ENCODE assay signal across 34 mouse cellular contexts in genomic region chr5:25738448-25738847, GRCm38 (mm10). TPM values are rescaled to one million over a fixed set of nuclear protein-coding genes. Genes with fewer than 3 reads are reported as not detected.
A peak's percentile ranks its signal among the peaks of the same experiment; 100 is the strongest.
DNase-seq lines count a peak whose midpoint lies in the region; ATAC-seq and TF ChIP-seq lines count a peak whose summit lies in the region.
"Had no signal": no experiment of that assay in that cellular context is flagged by ENCODE, and none has a peak within 500 bp of the region (broad histone marks: within the 10 kb centered on the region; RNA-seq: fewer than 3 reads in every experiment).

No protein-coding gene starts in this region.

- no peaks in the 10 kb centered on the region for H3K9me3 ChIP-seq in midbrain, embryonic 12.5 days
- no peaks in the 10 kb centered on the region for H3K9me3 ChIP-seq in midbrain, embryonic 14.5 days (ENCODE audit: control insufficient read depth, low read length)
- H3K9me3 ChIP-seq in forebrain, embryonic 15.5 days: no peaks in the 10 kb centered on the region
- H3K9me3 ChIP-seq: embryonic facial prominence, embryonic 13.5 days; heart, embryonic 13.5 days; hindbrain, embryonic 15.5 days; kidney, embryonic 15.5 days; limb, embryonic 13.5 days; megakaryocyte, embryonic 14.5 days; midbrain, embryonic 13.5 days; stomach, embryonic 15.5 days had no signal

- H3K27ac ChIP-seq in midbrain, embryonic 12.5 days (replicated peaks): no peak overlapping the region
- H3K27ac ChIP-seq in midbrain, embryonic 14.5 days (replicated peaks; ENCODE audit: low read depth, low read length): no peak overlapping the region
- 0 out of 2 replicates have a peak overlapping the region, but pooled peaks have one; percentile 8 for H3K27ac ChIP-seq in forebrain, embryonic 15.5 days (replicated peaks)
- H3K27ac ChIP-seq: embryonic facial prominence, embryonic 13.5 days; gastrocnemius, adult 2 months; heart, adult 2 months; heart, embryonic 13.5 days; hindbrain, embryonic 15.5 days; kidney, embryonic 15.5 days; layer of hippocampus, adult 2 months; left cerebral cortex, adult 2 months; limb, embryonic 13.5 days; midbrain, embryonic 13.5 days; stomach, embryonic 15.5 days had no signal

- H3K4me2 ChIP-seq in midbrain, embryonic 12.5 days (replicated peaks): no peak overlapping the region
- no peak overlapping the region for H3K4me2 ChIP-seq in midbrain, embryonic 14.5 days (ENCODE audit: low read length)
- H3K4me2 ChIP-seq in forebrain, embryonic 15.5 days (replicated peaks): no peak overlapping the region
- H3K4me2 ChIP-seq: embryonic facial prominence, embryonic 13.5 days; heart, embryonic 13.5 days; hindbrain, embryonic 15.5 days; kidney, embryonic 15.5 days; limb, embryonic 13.5 days; liver, embryonic 11.5 days; midbrain, embryonic 13.5 days; stomach, embryonic 15.5 days had no signal

- CTCF ChIA-PET in Patski (lab: Charles Lee): interaction anchor here (1.4 to 1.5 kb wide), 2 partner anchors 11 to 65 kb away, joined by 3 read pairs; no protein-coding TSS in a partner anchor

- 71% methylated on average over 3 of the region's 3 CpGs for WGBS in midbrain, embryonic 12.5 days
- 73% methylated on average over 3 of the region's 3 CpGs for WGBS in midbrain, embryonic 14.5 days
- WGBS in forebrain, embryonic 15.5 days: 13% methylated on average over 3 of the region's 3 CpGs

- H3K36me3 ChIP-seq in midbrain, embryonic 12.5 days: no peaks in the 10 kb centered on the region
- H3K36me3 ChIP-seq in midbrain, embryonic 14.5 days (ENCODE audit: control insufficient read depth, insufficient read depth, low read length): no peaks in the 10 kb centered on the region
- no peaks in the 10 kb centered on the region for H3K36me3 ChIP-seq in forebrain, embryonic 15.5 days
- H3K36me3 ChIP-seq: embryonic facial prominence, embryonic 13.5 days; heart, embryonic 13.5 days; hindbrain, embryonic 15.5 days; kidney, embryonic 15.5 days; limb, embryonic 13.5 days; midbrain, embryonic 13.5 days; stomach, embryonic 15.5 days had no signal

- no peak overlapping the region for H3K4me3 ChIP-seq in midbrain, embryonic 12.5 days
- H3K4me3 ChIP-seq in midbrain, embryonic 14.5 days (replicated peaks; ENCODE audit: low read depth, low read length): no peak overlapping the region
- H3K4me3 ChIP-seq in forebrain, embryonic 15.5 days: no peak overlapping the region
- H3K4me3 ChIP-seq: embryonic facial prominence, embryonic 13.5 days; erythroblast, embryonic 14.5 days; gastrocnemius, adult 2 months; heart, adult 2 months; heart, embryonic 13.5 days; hindbrain, embryonic 15.5 days; kidney, embryonic 15.5 days; layer of hippocampus, adult 2 months; left cerebral cortex, adult 2 months; limb, embryonic 13.5 days; megakaryocyte, embryonic 14.5 days; midbrain, embryonic 13.5 days; stomach, embryonic 15.5 days had no signal

- intact Hi-C loops in gastrocnemius, postnatal 36 days (cut with DNase I): no loop called here

- no peak for TF ChIP-seq CTCF in Patski (IDR thresholded peaks at IDR 0.05)

- no peak overlapping the region for H3K9ac ChIP-seq in midbrain, embryonic 12.5 days (replicated peaks)
- no peak overlapping the region for H3K9ac ChIP-seq in midbrain, embryonic 14.5 days (replicated peaks; ENCODE audit: low read length)
- no peak overlapping the region for H3K9ac ChIP-seq in forebrain, embryonic 15.5 days (replicated peaks)
- H3K9ac ChIP-seq: embryonic facial prominence, embryonic 13.5 days; heart, embryonic 13.5 days; hindbrain, embryonic 15.5 days; kidney, embryonic 15.5 days; limb, embryonic 13.5 days; midbrain, embryonic 13.5 days; stomach, embryonic 15.5 days had no signal

- no peaks in the 10 kb centered on the region for H3K4me1 ChIP-seq in midbrain, embryonic 12.5 days
- no peaks in the 10 kb centered on the region for H3K4me1 ChIP-seq in midbrain, embryonic 14.5 days (ENCODE audit: control insufficient read depth, insufficient read depth, low read length)
- H3K4me1 ChIP-seq in forebrain, embryonic 15.5 days: 0 out of 2 replicates have a peak, but pooled peaks cover 3% of the 10 kb centered on the region
- H3K4me1 ChIP-seq: embryonic facial prominence, embryonic 13.5 days; heart, embryonic 13.5 days; hindbrain, embryonic 15.5 days; kidney, embryonic 15.5 days; limb, embryonic 13.5 days; megakaryocyte, embryonic 14.5 days; midbrain, embryonic 13.5 days; stomach, embryonic 15.5 days had no signal

- POLR2A ChIA-PET in Patski (lab: Charles Lee): interaction anchor here (0.7 kb wide), 2 partner anchors 672 to 803 kb away, joined by 3 to 4 read pairs; no protein-coding TSS in a partner anchor

- peak; percentile 49; the same call in 1 of the 2 replicates for ATAC-seq in midbrain, embryonic 12.5 days (ENCODE audit: low FRiP score, low read depth)
- no peak for ATAC-seq in midbrain, embryonic 14.5 days (ENCODE audit: low FRiP score, low TSS enrichment)
- peak; percentile 52 for ATAC-seq in Patski
- ATAC-seq in forebrain, embryonic 15.5 days (replicated peaks): peak; percentile 96
- ATAC-seq: inflammation-experienced regulatory T-cells, adult 6 months; midbrain, embryonic 13.5 days had no signal

- no peaks in the 10 kb centered on the region for H3K27me3 ChIP-seq in midbrain, embryonic 12.5 days
- no peaks in the 10 kb centered on the region for H3K27me3 ChIP-seq in midbrain, embryonic 14.5 days (ENCODE audit: control insufficient read depth, insufficient read depth, low read length)
- H3K27me3 ChIP-seq in Patski: peaks cover 3% of the 10 kb centered on the region
- no peaks in the 10 kb centered on the region for H3K27me3 ChIP-seq in forebrain, embryonic 15.5 days
- H3K27me3 ChIP-seq: CH12.LX; embryonic facial prominence, embryonic 13.5 days; heart, embryonic 13.5 days; hindbrain, embryonic 15.5 days; kidney, embryonic 15.5 days; limb, embryonic 13.5 days; midbrain, embryonic 13.5 days; stomach, embryonic 15.5 days had no signal

- in situ Hi-C loops in Patski (cut with MboI; ENCODE audit: low pct_unique_long_range_greater_than_20kb): loop anchor here (25.0 kb wide), 1 partner anchor 551 kb away; the partner anchor contains the start of gene Galntl5

- no peak for DNase-seq in midbrain, embryonic 14.5 days
- peak; percentile 46 for DNase-seq in Patski (ENCODE audit: low read depth, low spot score)
- DNase-seq in thymus, postnatal 36 days: no peak
- DNase-seq in gastrocnemius, postnatal 36 days: no peak
- DNase-seq in lung, postnatal 25 days (ENCODE audit: low spot score): no peak
- DNase-seq: B cell, adult 2 months; cerebellum, adult 9-10 months; embryo, embryonic 11 days; gastrocnemius, adult 2 months; heart, adult 2 months; heart, postnatal 10 days; kidney, adult 11 months; kidney, postnatal 36 days; lung, postnatal 4 days; right cerebral cortex, postnatal 25 days; thymus, postnatal 25 days had no signal

RNA-seq across cellular contexts. Expression of gene Actr3b, which starts 21.3 kb away (rescaled TPM):
- polyA plus RNA-seq in midbrain, embryonic 12.5 days (2016; fragmentation: Nextera tagmentation; extraction: Ambion mirVana): 7.7 and 7.9 TPM in 2 replicates
- 28.9 and 31.2 TPM in 2 replicates for polyA plus RNA-seq in midbrain, embryonic 14.5 days (2014; fragmentation: Nextera tagmentation; extraction: Ambion mirVana)
- 0.35 TPM for polyA plus RNA-seq in Patski (2021)
- 48.7 and 49.3 TPM in 2 replicates for polyA plus RNA-seq in forebrain, embryonic 15.5 days (2015; fragmentation: Nextera tagmentation; extraction: Ambion mirVana)
- total RNA-seq in gastrocnemius, postnatal 36 days (2021): 1 to 10 TPM; 1.7 to 6.6 TPM
- total RNA-seq: hematopoietic stem cell, adult 5-6 weeks; monocyte, adult 5-6 weeks had no signal
- polyA plus RNA-seq: erythroblast, embryonic 14.5 days had no signal

RNA-seq across cellular contexts. Expression of gene Xrcc2, which starts 32.8 kb away (rescaled TPM):
- 9.3 and 10.2 TPM in 2 replicates for polyA plus RNA-seq in midbrain, embryonic 12.5 days (2016; fragmentation: Nextera tagmentation; extraction: Ambion mirVana)
- polyA plus RNA-seq in midbrain, embryonic 14.5 days (2014; fragmentation: Nextera tagmentation; extraction: Ambion mirVana): 4.4 TPM in 2 replicates
- polyA plus RNA-seq in Patski (2021): 6.8 TPM
- polyA plus RNA-seq in forebrain, embryonic 15.5 days (2015; fragmentation: Nextera tagmentation; extraction: Ambion mirVana): 6.6 and 7.7 TPM in 2 replicates
- total RNA-seq in gastrocnemius, postnatal 36 days (2021): 1 to 10 TPM; 2.5 to 2.9 TPM
